Mouse (Mus musculus): ENCODE results near the gene Bdnf.

DNA sequence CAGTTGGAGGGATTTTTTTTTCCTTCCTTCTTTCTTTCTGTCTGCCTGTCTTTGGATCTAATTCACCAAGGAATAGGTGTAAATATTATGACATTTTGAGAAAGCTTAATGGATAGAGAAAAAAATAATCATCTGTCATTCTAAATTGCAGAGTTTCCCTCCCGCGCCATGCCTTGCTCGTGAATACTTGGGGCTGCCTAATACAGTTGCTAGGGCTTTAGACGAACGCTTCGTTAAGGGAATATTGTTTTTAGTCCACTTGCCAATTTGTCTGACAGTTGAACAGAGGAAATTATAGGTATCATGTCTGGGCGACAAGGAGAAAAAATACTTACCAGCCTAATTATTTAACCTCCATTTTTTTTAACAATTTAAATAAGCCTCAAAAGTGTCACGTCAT, 4.0 kb downstream of the Bdnf start:
- TF ChIP-seq CTCF (IDR thresholded peaks at IDR 0.05; ENCODE audit: low read depth, low read length) (no peak), POLR2A (IDR thresholded peaks at IDR 0.05; ENCODE audit: insufficient read depth, low read length) (no peak)
